Mouse (Mus musculus) liver, postnatal 0 days (tissue): Measurements from ENCODE around the gene Camk2n1.

ENCODE experiments used
- CTCF ChIP-seq: sonication (generic); IDR thresholded peaks from 2 replicates; pipeline ENCODE4 v1.5.1; 2016; ENCODE audit warnings: antibody characterized with exemption, low read depth
- EP300 ChIP-seq: IDR thresholded peaks from 2 replicates; pipeline ENCODE4 v1.6.1; 2016; ENCODE audit warnings: antibody characterized with exemption, low read depth, mild to moderate bottlenecking

DNA sequence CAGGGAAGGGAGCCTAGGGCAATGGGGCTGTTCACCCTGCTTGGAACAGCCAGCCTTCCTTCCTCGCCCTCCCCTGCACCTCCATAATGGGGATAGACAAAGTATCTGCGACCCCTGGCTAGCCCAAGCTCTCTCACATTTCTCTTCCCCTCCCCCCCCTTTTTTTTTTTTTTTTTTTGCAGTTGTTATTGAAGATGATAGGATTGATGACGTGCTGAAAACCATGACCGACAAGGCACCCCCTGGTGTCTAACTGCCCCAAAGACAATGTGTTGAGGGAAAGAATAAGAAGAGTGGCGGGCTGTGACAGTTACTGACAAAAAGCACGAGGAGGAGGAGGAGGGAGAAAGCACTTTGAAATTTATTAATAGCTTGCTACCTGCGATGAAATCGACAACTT lies 2.4 kb downstream of the Camk2n1 start:
- TF ChIP-seq CTCF (peak; percentile 4; the same call in 1 of the 2 replicates), EP300 (no peak)
